Mouse (Mus musculus) embryonic fibroblast, embryonic 13.5 days (primary cell): Measurements from ENCODE around the gene Rec8.

Experiments used
- CTCF ChIP-seq: IDR thresholded peaks from 2 replicates; pipeline ENCODE4 v1.5.1; 2011; ENCODE audit warnings: mild to moderate bottlenecking, control low read depth, low read length, moderate library complexity, borderline replicate concordance; ENCODE audit not compliant: insufficient read depth
- POLR2A ChIP-seq: IDR thresholded peaks from 2 replicates; pipeline ENCODE4 v1.6.1; 2011; ENCODE audit warnings: low read depth, mild to moderate bottlenecking, control low read depth, low read length, moderate library complexity

- TF ChIP-seq CTCF (no peak), POLR2A (no peak)
Observed at GRCm38 (mm10) chr14:55613346-55613745, 4.5 kb upstream of the Rec8 start.
